Mouse (Mus musculus) embryonic fibroblast, embryonic 13.5 days (primary cell): ENCODE results near the gene Tmem200c. TPM values are rescaled to one million over a fixed set of nuclear protein-coding genes. Genes with fewer than 3 reads are reported as not detected.

Experiments
- H3K27ac ChIP-seq: 2 replicates; pipeline ENCODE4 v1.5.1; 2012; ENCODE audit warnings: low read length, control low read depth, inconsistent platforms; ENCODE audit not compliant: insufficient read depth
- H3K4me1 ChIP-seq: 2 replicates; pipeline ENCODE4 v1.6.1; 2011; ENCODE audit warnings: low read length; ENCODE audit not compliant: control insufficient read depth, insufficient read depth
- H3K4me3 ChIP-seq: 2 replicates; pipeline ENCODE4 v1.5.1; 2011; ENCODE audit warnings: mild to moderate bottlenecking, control low read depth, low read length; ENCODE audit not compliant: insufficient read depth
- CTCF ChIP-seq: IDR thresholded peaks from 2 replicates; pipeline ENCODE4 v1.5.1; 2011; ENCODE audit warnings: mild to moderate bottlenecking, control low read depth, low read length, moderate library complexity, borderline replicate concordance; ENCODE audit not compliant: insufficient read depth
- POLR2A ChIP-seq: IDR thresholded peaks from 2 replicates; pipeline ENCODE4 v1.6.1; 2011; ENCODE audit warnings: low read depth, mild to moderate bottlenecking, control low read depth, low read length, moderate library complexity
- polyA plus RNA-seq: library from polyadenylated mRNA; stranded (reverse); fragments of >200 nt; gene quantifications from 2 replicates; pipeline ENCODE4 v1.2.4, GENCODE M21; 2011; ENCODE audit warnings: low read depth; ENCODE audit not compliant: missing spikeins, insufficient read length

The Tmem200c gene
- polyA plus RNA-seq, 1 experiment: not detected

DNA sequence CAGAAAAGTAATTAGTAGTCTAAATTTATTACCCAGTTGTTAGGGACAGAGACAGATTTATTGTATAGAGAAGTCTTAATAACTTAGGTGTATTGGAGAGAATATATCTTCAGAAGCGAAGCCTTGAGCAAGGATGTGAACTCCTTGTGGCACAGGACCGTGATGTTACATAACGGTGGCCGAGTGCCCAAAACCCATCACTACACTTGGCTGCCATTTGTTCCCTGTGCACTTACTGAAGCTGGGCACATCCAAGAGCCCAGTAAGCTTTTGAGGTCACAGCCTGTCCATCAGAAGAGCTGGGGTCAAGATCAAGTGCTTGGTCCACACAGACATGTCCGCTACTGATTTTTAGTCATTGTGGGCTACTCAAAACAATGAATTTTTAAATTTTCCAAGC, 19.5 kb downstream of the Tmem200c start:
- no peak overlapping the region for H3K27ac ChIP-seq

DNA sequence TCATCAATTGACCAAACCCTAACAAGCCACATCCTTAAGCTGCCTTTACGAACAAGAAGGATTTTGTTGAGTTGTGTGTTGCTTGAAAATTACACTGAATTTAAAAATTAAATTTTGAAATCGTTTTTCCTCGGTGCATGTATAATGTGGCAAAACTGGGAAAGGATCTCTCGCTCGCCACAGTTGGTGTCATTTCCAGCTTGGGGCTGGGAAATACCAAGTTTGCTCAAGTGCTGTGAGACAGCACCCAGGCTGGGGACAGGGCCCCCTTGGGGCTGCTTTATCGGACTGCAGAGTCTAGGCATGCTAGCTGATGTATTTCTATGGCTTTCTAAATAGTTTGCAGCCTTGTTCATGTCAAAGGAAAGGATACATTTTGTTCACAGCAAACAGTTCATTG, 22.3 kb downstream of the Tmem200c start:
- TF ChIP-seq CTCF: no peak
- no peak for TF ChIP-seq POLR2A
- no peaks in the 10 kb centered on the region for H3K4me1 ChIP-seq
- no peak overlapping the region for H3K27ac ChIP-seq
- no peak overlapping the region for H3K4me3 ChIP-seq

More for the DNA sequence above, 19.5 kb downstream of the Tmem200c start:
- H3K4me3 ChIP-seq: no peak overlapping the region
- no peak for TF ChIP-seq CTCF
- TF ChIP-seq POLR2A: no peak
- no peaks in the 10 kb centered on the region for H3K4me1 ChIP-seq

DNA sequence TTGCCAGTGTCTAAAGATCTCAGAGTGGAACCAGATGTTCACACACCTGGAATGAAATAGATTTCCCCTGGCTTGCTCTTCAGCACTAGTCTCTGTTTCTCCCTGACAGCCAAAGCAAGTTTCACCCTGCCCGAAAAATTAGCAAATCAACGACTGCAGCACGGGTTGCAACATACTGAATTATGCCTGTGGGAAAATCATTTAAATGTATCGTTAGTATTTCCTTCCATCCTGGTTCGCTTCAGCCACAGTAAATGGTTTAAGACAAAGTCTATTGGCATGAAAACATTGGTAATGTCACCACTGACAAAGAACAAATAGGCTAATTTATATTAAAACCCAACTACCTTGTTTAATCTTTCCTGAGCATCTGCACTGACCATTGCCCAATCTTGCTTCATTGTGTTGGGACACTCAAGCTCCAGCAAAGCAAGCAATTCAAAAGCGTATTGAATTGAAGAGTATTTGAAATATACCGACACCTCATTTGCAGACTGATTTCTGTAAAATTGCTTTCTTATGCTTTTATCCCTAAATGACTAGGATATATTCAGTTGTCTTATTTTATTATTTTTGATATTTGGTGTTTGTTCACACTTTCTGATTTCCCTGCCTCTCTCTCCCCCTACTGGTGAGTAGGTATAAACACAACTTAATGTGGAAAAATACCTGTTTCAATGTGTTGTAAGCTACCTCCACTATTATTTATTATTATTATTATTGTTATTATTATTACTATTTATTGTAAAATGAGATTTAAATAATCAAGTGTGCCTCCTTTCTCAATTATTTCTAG, 25.9 kb downstream of the Tmem200c start:
- Histone ChIP-seq H3K27ac (no peak overlapping the region), H3K4me1 (no peaks in the 10 kb centered on the region), H3K4me3 (no peak overlapping the region)
- no peak for TF ChIP-seq POLR2A
- no peak for TF ChIP-seq CTCF

DNA sequence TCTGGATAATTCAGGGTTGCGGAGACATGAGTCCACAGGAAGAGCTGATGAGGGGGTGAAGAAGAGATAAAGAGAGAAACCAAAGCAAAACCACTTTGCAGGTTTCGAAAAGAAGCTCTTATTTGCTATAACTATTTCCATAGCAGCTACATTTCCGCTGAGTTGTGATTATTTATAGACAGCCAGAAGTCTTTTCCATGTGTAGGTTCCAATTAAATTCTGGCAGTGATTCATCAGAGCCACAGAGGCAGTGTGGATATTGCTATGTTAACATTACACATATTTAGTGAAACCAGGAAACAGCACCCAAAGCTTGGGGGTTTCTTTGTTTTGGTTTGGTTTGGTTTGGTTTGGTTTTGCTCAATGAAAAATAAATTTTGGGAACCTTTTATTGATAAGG, 37.8 kb downstream of the Tmem200c start:
- H3K4me3 ChIP-seq: no peak overlapping the region
- H3K4me1 ChIP-seq: no peaks in the 10 kb centered on the region
- no peak overlapping the region for H3K27ac ChIP-seq
- TF ChIP-seq CTCF (no peak), POLR2A (no peak)

DNA sequence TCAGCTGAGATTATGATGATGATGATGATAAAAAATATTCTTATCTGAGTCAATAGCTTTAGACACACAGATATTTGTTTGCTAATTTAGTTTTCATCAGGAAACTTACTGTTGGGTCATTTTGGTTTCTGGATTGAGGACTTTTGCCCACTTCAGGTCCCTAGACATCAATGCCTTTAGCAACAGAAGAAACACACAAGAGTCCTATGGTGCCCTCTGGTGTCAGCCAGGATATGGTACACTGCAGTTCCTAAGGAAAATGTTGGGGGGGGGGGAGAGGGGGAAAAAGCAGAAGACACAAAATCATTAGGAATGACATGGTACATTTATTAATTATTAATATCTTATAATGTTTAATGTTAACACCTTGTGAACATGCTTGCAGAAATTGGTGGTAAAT, 42.0 kb downstream of the Tmem200c start:
- Histone ChIP-seq H3K27ac (no peak overlapping the region), H3K4me3 (no peak overlapping the region), H3K4me1 (no peaks in the 10 kb centered on the region)
- no peak for TF ChIP-seq POLR2A
- no peak for TF ChIP-seq CTCF

DNA sequence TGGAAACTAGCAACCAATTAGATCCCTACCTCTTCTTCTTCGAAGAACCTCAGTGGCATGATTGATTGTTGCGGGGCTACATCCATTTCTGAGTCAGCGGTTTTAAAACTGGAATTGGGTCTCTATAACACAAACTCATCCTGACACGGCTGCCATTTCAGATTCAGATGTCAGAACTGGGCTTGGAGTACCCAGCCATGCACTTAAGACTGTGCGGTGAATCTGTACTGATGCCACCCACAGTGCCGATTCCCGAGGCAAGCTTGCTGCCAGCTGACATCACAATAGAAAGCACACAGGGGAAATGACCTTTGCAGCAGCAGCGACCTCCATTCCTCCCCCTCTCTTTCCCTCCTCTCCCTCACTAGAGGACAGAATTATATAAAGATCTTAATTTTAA, 47.6 kb downstream of the Tmem200c start:
- TF ChIP-seq CTCF (no peak), POLR2A (no peak)

DNA sequence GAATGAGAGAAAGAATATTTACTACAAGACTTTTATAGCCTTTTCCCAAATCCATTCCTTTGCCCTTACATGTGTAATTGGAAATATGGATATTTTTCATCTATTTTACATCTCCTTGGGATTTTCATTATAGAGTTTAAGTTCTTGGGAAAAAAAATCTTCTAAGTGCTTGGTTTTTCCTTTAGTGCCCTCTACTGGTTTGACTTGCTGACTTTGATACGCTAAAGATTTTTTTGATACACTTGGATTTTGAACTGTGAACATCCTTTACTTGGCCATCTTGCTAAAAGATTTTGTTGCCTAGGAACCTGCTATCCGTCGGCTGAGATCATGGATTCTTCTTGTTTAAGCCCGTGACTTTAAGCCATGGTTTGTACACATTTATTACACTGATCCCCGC, 48.8 kb downstream of the Tmem200c start:
- Histone ChIP-seq H3K4me3 (no peak overlapping the region), H3K27ac (no peak overlapping the region), H3K4me1 (no peaks in the 10 kb centered on the region)
- TF ChIP-seq POLR2A (no peak), CTCF (no peak)

More for the DNA sequence above, 47.6 kb downstream of the Tmem200c start:
- H3K4me3 ChIP-seq: no peak overlapping the region
- H3K4me1 ChIP-seq: no peaks in the 10 kb centered on the region
- H3K27ac ChIP-seq: no peak overlapping the region

DNA sequence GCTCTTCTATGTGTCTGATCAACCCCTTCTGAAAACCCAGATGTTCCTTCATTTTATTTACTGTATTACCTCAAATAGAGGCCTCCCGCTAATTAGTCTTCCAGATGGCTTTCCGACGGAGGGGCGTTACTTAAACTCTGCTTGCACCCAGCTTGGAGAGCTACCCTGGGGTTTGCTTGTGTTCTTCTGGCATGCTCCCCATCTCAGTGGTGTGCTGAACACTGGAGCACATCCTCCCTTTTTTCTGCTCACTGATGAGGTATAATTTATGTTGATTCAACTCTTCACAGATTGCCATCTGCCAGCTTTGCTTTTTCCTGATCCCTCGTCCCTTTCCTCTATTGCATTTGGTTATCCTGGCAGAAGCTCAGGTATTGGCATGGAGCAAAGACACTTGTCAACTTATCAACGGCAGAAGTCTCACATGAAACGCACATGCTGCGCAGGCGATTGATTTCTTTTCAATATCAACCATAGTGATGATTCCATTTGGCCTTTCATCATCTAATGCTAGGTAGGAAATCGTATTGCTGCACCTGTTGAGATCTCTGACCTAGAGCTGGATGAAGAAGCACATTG, 49.6 kb downstream of the Tmem200c start:
- TF ChIP-seq CTCF (no peak), POLR2A (no peak)
- H3K4me3 ChIP-seq: no peak overlapping the region
- no peaks in the 10 kb centered on the region for H3K4me1 ChIP-seq
- no peak overlapping the region for H3K27ac ChIP-seq

DNA sequence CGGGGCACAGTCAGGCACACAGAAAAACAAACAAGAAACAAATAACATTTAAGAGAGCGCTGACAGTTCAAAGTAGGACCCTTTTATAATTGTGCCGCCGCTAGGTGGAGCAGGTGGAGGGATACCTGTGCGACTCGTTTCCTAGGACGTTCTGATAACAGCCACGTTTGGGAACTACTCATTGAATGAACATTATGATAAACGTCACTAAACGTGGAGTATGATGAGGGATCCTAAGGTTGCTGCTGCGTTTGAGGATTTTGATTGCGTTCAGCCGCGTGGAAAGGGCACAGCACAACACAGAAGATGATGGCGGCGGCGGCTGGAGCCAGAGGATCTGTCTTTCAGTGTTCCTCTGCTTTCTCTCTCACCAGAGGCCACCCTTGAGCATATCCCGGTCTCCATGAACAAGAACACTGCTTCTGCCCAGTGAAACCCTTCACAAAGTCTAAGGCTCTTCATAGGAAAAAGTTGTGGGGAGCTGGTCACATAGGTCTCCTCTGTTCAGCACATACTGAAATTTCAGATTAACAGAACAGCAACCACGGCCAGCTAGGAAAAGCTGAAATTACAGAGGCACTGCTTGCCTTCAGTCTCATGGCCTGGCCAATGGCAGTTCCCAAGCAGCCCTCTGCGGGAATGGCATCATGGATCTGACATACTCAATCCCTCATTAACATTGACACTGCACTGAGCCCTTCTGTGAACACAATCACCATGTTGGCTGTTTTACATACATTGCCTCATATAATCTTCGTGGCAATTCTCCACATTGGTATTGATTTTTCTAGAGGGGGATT, 55.5 kb downstream of the Tmem200c start:
- H3K27ac ChIP-seq: no peak overlapping the region
- peak overlapping the region; percentile 23 for H3K4me3 ChIP-seq
- TF ChIP-seq CTCF (no peak), POLR2A (no peak)

More for the DNA sequence above, 55.5 kb downstream of the Tmem200c start:
- no peaks in the 10 kb centered on the region for H3K4me1 ChIP-seq
